Comparison of ENCODE assay signal across 11 mouse cellular contexts in the genomic region with DNA sequence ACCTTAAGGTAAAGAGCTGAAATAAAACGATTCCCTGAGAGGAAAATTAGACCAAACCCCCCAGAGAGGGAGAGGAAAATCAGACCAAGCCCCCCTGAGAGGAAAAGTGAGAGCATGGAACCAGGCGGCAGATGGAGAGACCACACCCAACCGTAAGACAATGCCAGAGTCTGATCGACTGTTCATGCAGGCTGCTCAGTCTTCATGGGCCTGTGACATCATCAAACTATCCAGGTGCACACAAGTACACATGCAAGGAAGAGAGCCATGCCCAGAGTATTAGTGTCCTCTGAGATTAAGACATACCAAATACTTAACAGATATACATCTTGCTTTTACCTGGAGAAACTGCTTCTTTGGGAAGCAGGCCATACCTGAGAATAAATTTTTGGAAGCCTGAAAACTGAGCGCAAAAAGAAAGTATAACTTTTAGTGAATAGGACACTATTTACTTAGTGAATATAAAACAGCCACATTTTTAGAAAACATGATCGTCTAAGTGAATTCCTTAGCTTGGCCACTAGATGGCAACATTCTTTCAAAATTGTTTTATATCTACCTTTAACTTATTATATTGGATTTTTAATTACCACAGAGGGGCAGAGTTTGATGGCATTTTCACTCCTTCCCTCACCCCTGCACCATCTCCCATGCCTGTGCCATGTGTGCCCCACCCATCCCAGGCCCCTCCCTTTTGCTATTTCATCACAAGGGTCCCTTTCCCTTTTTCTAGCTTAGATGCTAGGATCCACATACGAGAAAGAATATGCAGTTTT. TPM values are rescaled to one million over a fixed set of nuclear protein-coding genes. Genes with fewer than 3 reads are reported as not detected.
DNase-seq lines count a peak whose midpoint lies in the region; ATAC-seq and TF ChIP-seq lines count a peak whose summit lies in the region.
"Had no signal": no experiment of that assay in that cellular context is flagged by ENCODE, and none has a peak within 500 bp of the region (broad histone marks: within the 10 kb centered on the region; RNA-seq: fewer than 3 reads in every experiment).

No protein-coding gene starts in this region.

- DNase-seq in forebrain, embryonic 10.5 days (ENCODE audit: extremely low spot score, low spot score): no peak
- peak; percentile 81 for DNase-seq in lung, embryonic 14.5 days
- no peak for DNase-seq in lung, adult 18-20 months
- DNase-seq in c-Kit-positive CD71-negative TER-119-negative erythroid progenitor cells, embryonic 14.5 days (ENCODE audit: low read depth): peak; percentile 23
- peak; percentile 45 for DNase-seq in naive thymus-derived CD4-positive, alpha-beta T cell, adult 2 months (ENCODE audit: low read depth)
- no peak for DNase-seq in left cerebral cortex, postnatal 14 days (ENCODE audit: low spot score in 2 of 2)
- DNase-seq in right cerebral cortex, postnatal 25 days: no peak
- DNase-seq: right cerebral cortex, postnatal 14 days had no signal

- H3K36me3 ChIP-seq in forebrain, embryonic 15.5 days: no peaks in the 10 kb centered on the region
- no peaks in the 10 kb centered on the region for H3K36me3 ChIP-seq in forebrain, embryonic 10.5 days (replicated peaks)
- H3K36me3 ChIP-seq in lung, embryonic 14.5 days (ENCODE audit: insufficient read depth): no peaks in the 10 kb centered on the region
- H3K36me3 ChIP-seq: limb, embryonic 13.5 days had no signal

- intact Hi-C loops in left cerebral cortex, postnatal 14 days (cut with DNase I): loop anchor here (5.0 to 10.0 kb wide), 2 partner anchors 859 to 952 kb away; no protein-coding TSS in a partner anchor

- peak; percentile 64 for TF ChIP-seq CTCF in lung, embryonic 14.5 days (IDR thresholded peaks at IDR 0.05; ENCODE audit: low read depth)

- H3K4me1 ChIP-seq in forebrain, embryonic 15.5 days: no peaks in the 10 kb centered on the region
- H3K4me1 ChIP-seq in forebrain, embryonic 10.5 days: no peaks in the 10 kb centered on the region
- peaks cover 5% of the 10 kb centered on the region; the same call in 1 of the 2 replicates for H3K4me1 ChIP-seq in lung, embryonic 14.5 days (ENCODE audit: insufficient read depth)
- H3K4me1 ChIP-seq: limb, embryonic 13.5 days had no signal

- no peak overlapping the region for H3K27ac ChIP-seq in forebrain, embryonic 15.5 days (replicated peaks)
- no peak overlapping the region for H3K27ac ChIP-seq in forebrain, embryonic 10.5 days
- H3K27ac ChIP-seq in lung, embryonic 14.5 days (ENCODE audit: low read depth): no peak overlapping the region; the same call in 1 of the 2 replicates
- H3K27ac ChIP-seq: limb, embryonic 13.5 days had no signal

- WGBS in forebrain, embryonic 15.5 days: 45% methylated on average over 7 of the region's 7 CpGs
- 59% methylated on average over 7 of the region's 7 CpGs for WGBS in forebrain, embryonic 10.5 days
- WGBS in lung, embryonic 14.5 days: 40% methylated on average over 7 of the region's 7 CpGs

- H3K9me3 ChIP-seq in forebrain, embryonic 15.5 days: no peaks in the 10 kb centered on the region
- no peaks in the 10 kb centered on the region for H3K9me3 ChIP-seq in forebrain, embryonic 10.5 days
- no peaks in the 10 kb centered on the region for H3K9me3 ChIP-seq in lung, embryonic 14.5 days (ENCODE audit: low read depth, low read length)
- H3K9me3 ChIP-seq: limb, embryonic 13.5 days had no signal

- H3K27me3 ChIP-seq in forebrain, embryonic 15.5 days: no peaks in the 10 kb centered on the region
- H3K27me3 ChIP-seq in forebrain, embryonic 10.5 days (ENCODE audit: poor library complexity, severe bottlenecking): no peaks in the 10 kb centered on the region
- H3K27me3 ChIP-seq in lung, embryonic 14.5 days (ENCODE audit: insufficient read depth, low read length): no peaks in the 10 kb centered on the region

- H3K9ac ChIP-seq in forebrain, embryonic 15.5 days (replicated peaks): no peak overlapping the region
- no peak overlapping the region for H3K9ac ChIP-seq in lung, embryonic 14.5 days
- H3K9ac ChIP-seq: limb, embryonic 13.5 days had no signal

- no peak overlapping the region for H3K4me3 ChIP-seq in forebrain, embryonic 15.5 days
- no peak overlapping the region for H3K4me3 ChIP-seq in forebrain, embryonic 10.5 days
- H3K4me3 ChIP-seq in lung, embryonic 14.5 days (ENCODE audit: low read depth, low read length): no peak overlapping the region
- H3K4me3 ChIP-seq: limb, embryonic 13.5 days had no signal

- ATAC-seq in forebrain, embryonic 15.5 days (replicated peaks): peak; percentile 64; the same call in 1 of the 2 replicates
- peak; percentile 43; the same call in 1 of the 2 replicates for ATAC-seq in lung, embryonic 14.5 days (ENCODE audit: insufficient read depth)

- H3K4me2 ChIP-seq in forebrain, embryonic 15.5 days (replicated peaks): no peak overlapping the region
- no peak overlapping the region for H3K4me2 ChIP-seq in lung, embryonic 14.5 days
- H3K4me2 ChIP-seq: heart, embryonic 11.5 days; limb, embryonic 13.5 days had no signal

RNA-seq across cellular contexts. Expression of a gene that starts 15.5 kb away (rescaled TPM):
- 44.8 and 45.1 TPM in 2 replicates for polyA plus RNA-seq in forebrain, embryonic 15.5 days (2015; fragmentation: Nextera tagmentation; extraction: Ambion mirVana)
- 27.4 and 27.9 TPM in 2 replicates for polyA plus RNA-seq in forebrain, embryonic 10.5 days (2016; fragmentation: Nextera tagmentation; extraction: Ambion mirVana)
- polyA plus RNA-seq in lung, embryonic 14.5 days (2014; fragmentation: Nextera tagmentation; extraction: Ambion mirVana): 38.7 and 45.9 TPM in 2 replicates
- 100 to 1,000 TPM; 110 to 113 TPM for total RNA-seq in left cerebral cortex, postnatal 14 days (2021)

Comparison
In these comparisons a context has a peak if more than half of its experiments do, and no peak if none do; other contexts are left out.
1. DNase-seq: peak in lung, embryonic 14.5 days (single experiment), c-Kit-positive CD71-negative TER-119-negative erythroid progenitor cells, embryonic 14.5 days (single experiment) and naive thymus-derived CD4-positive, alpha-beta T cell, adult 2 months (single experiment); none in forebrain, embryonic 10.5 days (single experiment), lung, adult 18-20 months (0 of 2), left cerebral cortex, postnatal 14 days (0 of 2) and right cerebral cortex, postnatal 25 days (single experiment).